Mouse (Mus musculus): ENCODE measurements around the gene Ccnl2. TPM values are rescaled to one million over a fixed set of nuclear protein-coding genes. Genes with fewer than 3 reads are reported as not detected.
A peak's percentile ranks its signal among the peaks of the same experiment; 100 is the strongest.

The Ccnl2 gene
- total RNA-seq, 1 experiment: 103 TPM

- Histone ChIP-seq H3K9ac (ENCODE audit: insufficient read depth, low read depth, low read length, poor library complexity, severe bottlenecking) (no peak overlapping the region), H3K27ac (ENCODE audit: insufficient read depth, low read depth, low read length, poor library complexity, severe bottlenecking) (no peak overlapping the region), H3K4me1 (ENCODE audit: control insufficient read depth in 2 of 2, insufficient read depth in 2 of 2, low read length in 2 of 2, poor library complexity in 1 of 2) (peaks cover under 1 to 6% of the 10 kb centered on the region in 2 experiments; a peak in 2 of 4 replicates), H3K4me3 (ENCODE audit: insufficient read depth in 1 of 2, low read depth in 1 of 2, low read length in 2 of 2, poor library complexity in 1 of 2, severe bottlenecking in 1 of 2) (no peak overlapping the region), H3K36me3 (ENCODE audit: control insufficient read depth, insufficient read depth, low read length, poor library complexity, severe bottlenecking) (peaks cover 2% of the 10 kb centered on the region; the same call in 1 of the 2 replicates), H3K9me3 (ENCODE audit: control insufficient read depth, insufficient read depth, low read depth, low read length) (no peaks in the 10 kb centered on the region)
- no peak for DNase-seq (ENCODE audit: low read depth, low spot score)
- TF ChIP-seq ZC3H11A (IDR thresholded peaks at IDR 0.05; ENCODE audit: borderline replicate concordance, low read depth, low read length) (no peak), CHD2 (IDR thresholded peaks at IDR 0.05; ENCODE audit: low read depth, low read length) (peak; percentile 73)
- in situ Hi-C loops (cut with MboI; ENCODE audit: low sequenced_read_pairs in 2 of 2, unreplicated experiment in 2 of 2): no loop called here
Observed at GRCm38 (mm10) chr4:155833836-155834235, 21.5 kb downstream of the Ccnl2 start.

GRCm38 (mm10) chr4:155837404-155838010 lies 25.2 kb downstream of the Ccnl2 start:
- Histone ChIP-seq H3K27ac (ENCODE audit: insufficient read depth, low read depth, low read length, poor library complexity, severe bottlenecking) (no peak overlapping the region), H3K9me3 (ENCODE audit: control insufficient read depth, insufficient read depth, low read depth, low read length) (no peaks in the 10 kb centered on the region), H3K36me3 (ENCODE audit: control insufficient read depth, insufficient read depth, low read length, poor library complexity, severe bottlenecking) (peaks cover 2% of the 10 kb centered on the region; the same call in 1 of the 2 replicates), H3K9ac (ENCODE audit: insufficient read depth, low read depth, low read length, poor library complexity, severe bottlenecking) (no peak overlapping the region), H3K4me1 (ENCODE audit: control insufficient read depth in 2 of 2, insufficient read depth in 2 of 2, low read length in 2 of 2, poor library complexity in 1 of 2) (peaks cover 2 to 21% of the 10 kb centered on the region in 2 experiments; a peak in 3 of 4 replicates), H3K4me3 (ENCODE audit: insufficient read depth in 1 of 2, low read depth in 1 of 2, low read length in 2 of 2, poor library complexity in 1 of 2, severe bottlenecking in 1 of 2) (no peak overlapping the region)
- no peak for TF ChIP-seq CHD2 (IDR thresholded peaks at IDR 0.05; ENCODE audit: low read depth, low read length)
- no peak for TF ChIP-seq MAFK (IDR thresholded peaks at IDR 0.05; ENCODE audit: insufficient read depth, low read depth, low read length)
- TF ChIP-seq ZC3H11A (IDR thresholded peaks at IDR 0.05; ENCODE audit: borderline replicate concordance, low read depth, low read length): no peak
- no peak for TF ChIP-seq ZNF384 (IDR thresholded peaks at IDR 0.05; ENCODE audit: low read depth, low read length)
- TF ChIP-seq HCFC1 (IDR thresholded peaks at IDR 0.05; ENCODE audit: borderline replicate concordance, insufficient read depth, low read length): no peak
- no peak for DNase-seq (ENCODE audit: low read depth, low spot score)
- in situ Hi-C loops (cut with MboI; ENCODE audit: low sequenced_read_pairs in 2 of 2, unreplicated experiment in 2 of 2): no loop called here

GRCm38 (mm10) chr4:155838187-155839153 lies 26.2 kb downstream of the Ccnl2 start:
- in situ Hi-C loops (cut with MboI; ENCODE audit: low sequenced_read_pairs in 2 of 2, unreplicated experiment in 2 of 2): no loop called here
- no peak for DNase-seq (ENCODE audit: low read depth, low spot score)
- no peaks in the 10 kb centered on the region for H3K36me3 ChIP-seq (ENCODE audit: control insufficient read depth, insufficient read depth, low read length, poor library complexity, severe bottlenecking)
- no peak overlapping the region; the same call in 1 of the 2 replicates for H3K27ac ChIP-seq (ENCODE audit: insufficient read depth, low read depth, low read length, poor library complexity, severe bottlenecking)
- no peak overlapping the region for H3K4me3 ChIP-seq (ENCODE audit: insufficient read depth in 1 of 2, low read depth in 1 of 2, low read length in 2 of 2, poor library complexity in 1 of 2, severe bottlenecking in 1 of 2)
- no peak for TF ChIP-seq ZC3H11A (IDR thresholded peaks at IDR 0.05; ENCODE audit: borderline replicate concordance, low read depth, low read length)
- H3K9me3 ChIP-seq (ENCODE audit: control insufficient read depth, insufficient read depth, low read depth, low read length): no peaks in the 10 kb centered on the region
- H3K4me1 ChIP-seq (ENCODE audit: control insufficient read depth in 2 of 2, insufficient read depth in 2 of 2, low read length in 2 of 2, poor library complexity in 1 of 2): peaks cover 2 to 17% of the 10 kb centered on the region in 2 experiments; a peak in 3 of 4 replicates
- H3K9ac ChIP-seq (ENCODE audit: insufficient read depth, low read depth, low read length, poor library complexity, severe bottlenecking): no peak overlapping the region

GRCm38 (mm10) chr4:155839483-155839910 lies 27.2 kb downstream of the Ccnl2 start, which contains the start of gene Mxra8:
Gene Mxra8, plus strand, starts transcription at chr4:155839680.
- no peak for DNase-seq (ENCODE audit: low read depth, low spot score)
- Histone ChIP-seq H3K9me3 (ENCODE audit: control insufficient read depth, insufficient read depth, low read depth, low read length) (no peaks in the 10 kb centered on the region), H3K36me3 (ENCODE audit: control insufficient read depth, insufficient read depth, low read length, poor library complexity, severe bottlenecking) (no peaks in the 10 kb centered on the region), H3K4me3 (ENCODE audit: insufficient read depth in 1 of 2, low read depth in 1 of 2, low read length in 2 of 2, poor library complexity in 1 of 2, severe bottlenecking in 1 of 2) (peak within 1 kb of the TSS; percentile 26 to 64; a peak in 3 of 4 replicates), H3K4me1 (ENCODE audit: control insufficient read depth in 2 of 2, insufficient read depth in 2 of 2, low read length in 2 of 2, poor library complexity in 1 of 2) (peaks cover 2 to 17% of the 10 kb centered on the region in 2 experiments; a peak in 3 of 4 replicates), H3K27ac (ENCODE audit: insufficient read depth, low read depth, low read length, poor library complexity, severe bottlenecking) (no peak within 1 kb of the TSS; the same call in 1 of the 2 replicates), H3K9ac (ENCODE audit: insufficient read depth, low read depth, low read length, poor library complexity, severe bottlenecking) (no peak within 1 kb of the TSS)
- no peak for TF ChIP-seq ZNF384 (IDR thresholded peaks at IDR 0.05; ENCODE audit: low read depth, low read length)
- no peak for TF ChIP-seq HCFC1 (IDR thresholded peaks at IDR 0.05; ENCODE audit: borderline replicate concordance, insufficient read depth, low read length)
- in situ Hi-C loops (cut with MboI; ENCODE audit: low sequenced_read_pairs in 2 of 2, unreplicated experiment in 2 of 2): no loop called here
